Mouse (Mus musculus): ENCODE measurements around the gene Etaa1.
"Not testable (repeated sequence)": the region's sequence is repeated elsewhere in the genome, so short reads cannot be mapped to it uniquely, and the experiment has no call there.

Etaa1 gene

DNA sequence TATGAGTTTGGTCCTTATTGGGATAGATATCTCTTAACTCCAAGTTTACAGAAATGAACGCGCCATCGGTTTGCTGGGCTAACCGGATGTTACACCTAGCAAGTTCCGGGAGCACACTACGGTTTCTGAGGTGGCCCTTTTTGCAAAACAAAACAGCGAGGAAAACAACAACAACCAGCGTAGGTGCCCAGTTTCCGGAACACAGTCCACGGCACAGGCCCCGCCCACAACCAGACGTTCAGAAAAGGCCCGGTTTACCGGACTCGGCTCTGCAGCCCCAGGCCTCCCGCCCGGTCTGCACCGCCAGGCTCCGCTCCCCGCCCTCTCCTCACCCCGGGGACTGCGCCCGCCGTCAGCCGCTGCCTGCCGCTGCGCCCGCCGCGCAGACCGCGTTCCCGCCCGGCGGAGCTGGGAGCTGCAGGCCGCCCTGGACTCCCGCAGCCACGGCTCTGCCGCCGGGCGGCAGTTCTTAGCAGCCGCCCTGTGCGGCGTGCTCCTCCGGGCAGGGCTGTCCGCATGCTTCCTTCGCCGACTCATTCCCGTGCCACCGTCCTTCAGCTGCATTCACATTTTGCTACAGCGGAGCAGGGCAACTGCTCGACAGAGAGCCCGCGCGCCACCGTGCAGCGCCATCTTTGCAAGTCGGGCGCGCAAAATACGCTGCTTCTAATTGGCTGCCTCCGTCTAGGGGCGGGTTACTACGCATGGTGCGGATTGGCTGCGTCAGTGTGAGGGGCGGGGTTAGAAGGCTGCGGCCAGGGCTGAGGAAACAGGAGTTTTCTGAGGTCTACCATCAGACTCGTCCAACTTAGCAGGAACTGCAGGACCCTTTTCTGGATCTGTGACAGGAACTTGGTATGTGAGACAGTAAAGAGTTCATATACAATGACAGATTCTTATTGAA is at the start of gene Etaa1:
TSS of gene Etaa1 (minus strand) at position 645 of the 904 bp plus-strand sequence.
- peak; percentile 91 for DNase-seq (ENCODE audit: low spot score)

DNA sequence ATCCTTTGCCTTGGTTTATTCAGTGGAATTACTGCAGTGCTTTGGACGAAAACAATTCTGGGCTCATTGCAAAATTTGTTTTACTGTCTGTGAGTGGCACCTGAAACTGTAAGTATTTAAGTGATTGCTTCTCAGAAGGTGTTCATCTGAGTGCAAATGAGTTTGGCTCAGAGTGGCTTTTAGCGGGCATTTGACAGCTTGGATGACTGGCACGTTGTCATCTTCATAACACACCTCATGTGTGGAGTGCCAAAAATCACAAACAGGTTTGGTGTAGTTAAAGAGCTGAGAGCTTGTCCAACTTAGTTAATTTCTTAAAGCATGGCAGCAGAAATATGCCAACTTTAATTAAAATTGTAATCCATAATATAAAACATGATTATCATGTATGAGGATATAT is 40.5 kb upstream of the Etaa1 start:
- DNase-seq (ENCODE audit: low spot score): no peak

DNA sequence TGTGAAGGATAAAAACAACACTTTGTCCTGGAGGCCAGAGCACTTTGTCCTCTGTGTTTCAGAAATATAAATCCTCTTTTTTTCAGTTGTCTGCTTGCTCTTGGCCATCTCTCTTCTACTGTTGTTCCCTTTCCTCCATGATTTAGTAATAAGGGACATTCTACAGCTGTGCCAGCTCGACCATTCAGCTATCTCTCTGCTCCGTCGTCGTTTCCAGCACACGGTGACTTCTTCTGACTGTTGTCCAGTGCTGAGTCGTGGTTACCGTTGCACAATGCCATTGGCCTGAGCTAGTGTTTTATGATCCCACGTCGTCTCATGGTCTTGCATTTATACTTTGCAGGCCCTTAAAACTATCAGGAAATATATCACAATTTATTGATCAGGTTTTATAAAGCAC is 38.6 kb upstream of the Etaa1 start:
- DNase-seq (ENCODE audit: low spot score): no peak

DNA sequence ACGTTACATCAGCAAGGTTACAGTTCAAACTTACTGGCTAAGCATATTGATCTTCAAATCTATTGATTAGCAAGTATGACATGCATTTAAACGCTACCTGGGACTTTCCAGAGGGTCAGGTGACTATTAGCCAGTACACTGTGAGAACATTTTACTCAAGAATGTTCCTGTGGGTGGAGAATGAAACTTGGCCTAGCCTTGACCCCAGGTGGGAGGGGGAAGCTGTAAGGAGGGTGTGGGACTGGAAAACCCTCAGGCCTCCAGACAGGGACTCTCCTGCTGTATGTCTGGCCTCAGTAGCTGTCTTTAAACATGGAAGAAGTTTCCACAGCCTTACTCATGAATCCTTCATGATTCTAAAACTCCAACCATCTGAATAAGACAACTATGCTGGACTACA is 29.7 kb upstream of the Etaa1 start:
- no peak for DNase-seq (ENCODE audit: low spot score)

DNA sequence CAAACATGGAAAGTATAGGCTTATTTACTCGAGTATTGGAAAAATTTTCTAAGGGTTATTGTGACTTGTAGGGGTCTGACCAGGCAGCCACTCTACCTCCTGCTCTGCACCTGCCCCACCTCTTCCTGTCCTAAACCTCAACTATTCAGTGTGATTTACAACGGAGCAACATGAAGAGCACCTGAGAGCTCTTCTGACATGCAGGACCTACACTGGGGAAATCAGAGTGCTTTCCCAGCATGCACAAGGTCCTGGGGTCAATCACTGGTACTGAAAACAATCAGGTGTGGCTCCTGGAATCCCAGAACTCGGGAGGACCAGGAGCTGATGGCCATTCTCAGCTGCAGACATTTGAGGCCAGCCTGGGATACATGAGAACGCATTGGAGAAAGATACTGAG is 27.6 kb upstream of the Etaa1 start:
- no peak for DNase-seq (ENCODE audit: low spot score)

DNA sequence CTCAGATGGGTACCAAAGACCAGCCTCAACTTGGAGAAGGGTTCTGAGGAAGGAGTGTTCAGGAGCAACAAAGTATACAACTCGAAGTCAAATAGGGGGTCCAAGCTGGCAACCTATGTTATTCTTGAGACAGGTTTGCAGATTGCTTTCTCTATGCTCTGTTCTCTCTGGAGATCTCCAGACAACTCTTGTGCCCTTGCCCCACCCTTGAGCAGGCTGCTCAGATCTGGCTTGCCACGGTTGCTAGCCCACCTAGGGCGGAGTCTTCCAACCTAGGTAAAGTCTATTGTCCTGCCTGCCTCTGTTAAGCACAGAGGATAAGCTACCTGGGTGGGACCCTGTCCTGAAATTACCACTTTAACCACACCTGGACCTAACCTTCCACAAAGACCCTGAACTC is 21.9 kb upstream of the Etaa1 start:
- DNase-seq (ENCODE audit: low spot score): no peak

DNA sequence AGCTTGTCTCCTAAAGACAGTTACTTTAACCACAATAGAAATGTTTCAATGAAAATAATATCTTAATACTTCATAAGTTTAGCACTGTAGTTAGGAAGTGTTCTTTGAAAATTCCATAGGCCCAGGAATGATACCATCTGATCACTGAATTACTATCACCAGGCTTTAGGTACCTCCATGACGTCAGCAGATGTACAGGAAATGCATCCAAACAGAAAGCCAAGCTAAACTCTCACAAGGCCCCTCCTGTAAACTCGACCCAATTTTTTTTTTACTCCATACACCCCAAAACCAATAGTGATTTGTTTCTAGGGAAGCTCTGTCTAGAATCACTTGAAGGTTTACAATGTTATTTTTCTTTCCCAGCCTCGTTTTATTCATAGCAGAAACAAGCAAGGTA is 884 bp downstream of the Etaa1 start:
- DNase-seq (ENCODE audit: low spot score): no peak

DNA sequence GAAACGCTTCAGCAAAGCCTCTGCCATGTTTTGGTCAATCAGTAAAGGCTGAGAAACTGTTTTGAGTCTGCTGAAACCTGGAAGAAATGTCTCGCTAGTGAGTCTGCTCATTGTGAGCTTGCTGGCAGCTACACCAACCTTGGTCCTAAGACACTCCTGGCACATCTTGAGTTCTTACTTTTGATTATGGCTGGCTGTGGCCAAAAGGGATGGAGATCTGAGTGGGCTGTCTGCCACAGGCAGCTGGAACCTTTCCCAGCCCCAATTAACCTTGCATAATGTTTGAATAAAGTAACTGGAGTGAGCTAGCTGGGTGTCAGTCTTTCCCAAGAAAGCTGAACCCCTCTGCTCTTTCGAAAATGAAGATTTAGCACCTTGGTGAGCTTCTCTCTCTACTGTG is 2.3 kb downstream of the Etaa1 start:
- no peak for DNase-seq (ENCODE audit: low spot score)

DNA sequence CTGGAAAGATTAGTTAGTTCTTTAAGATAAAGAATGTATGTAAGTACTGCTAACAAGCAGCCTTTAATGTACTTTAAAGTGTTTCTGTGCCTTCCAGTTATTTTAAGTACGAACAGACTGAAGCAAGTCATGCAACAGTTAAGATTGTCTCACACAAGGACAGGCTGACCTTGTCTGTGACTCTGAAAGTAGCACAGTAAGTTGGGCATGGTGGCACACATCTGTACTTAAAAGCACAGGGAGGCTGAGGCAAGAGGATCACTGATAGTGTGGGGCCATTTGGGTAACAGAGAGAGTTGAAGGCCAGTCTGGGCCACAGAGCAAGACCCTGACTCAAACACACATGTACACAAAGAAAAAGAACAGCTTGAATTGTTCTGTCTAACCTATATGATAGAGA is 14.5 kb downstream of the Etaa1 start:
- DNase-seq (ENCODE audit: low spot score): no peak

DNA sequence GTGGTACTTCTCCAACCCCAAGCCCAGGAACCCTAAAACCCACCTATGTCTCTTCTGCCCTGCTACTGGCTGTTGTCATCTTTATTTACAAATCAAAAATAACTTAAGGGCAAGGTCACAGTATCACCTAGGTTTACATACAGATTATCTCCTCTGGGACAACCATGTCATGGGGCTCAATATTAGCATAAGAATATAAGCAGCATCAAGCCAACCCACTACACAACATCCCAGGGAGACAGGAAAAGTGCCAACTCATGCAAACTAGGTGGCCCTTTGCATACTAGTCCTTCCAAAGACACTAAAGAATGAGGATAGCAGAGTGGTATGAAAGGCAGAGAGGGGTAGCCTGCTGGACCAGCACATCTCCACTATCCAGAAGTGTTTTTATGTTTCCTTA is 15.7 kb downstream of the Etaa1 start:
- DNase-seq (ENCODE audit: low spot score): no peak

DNA sequence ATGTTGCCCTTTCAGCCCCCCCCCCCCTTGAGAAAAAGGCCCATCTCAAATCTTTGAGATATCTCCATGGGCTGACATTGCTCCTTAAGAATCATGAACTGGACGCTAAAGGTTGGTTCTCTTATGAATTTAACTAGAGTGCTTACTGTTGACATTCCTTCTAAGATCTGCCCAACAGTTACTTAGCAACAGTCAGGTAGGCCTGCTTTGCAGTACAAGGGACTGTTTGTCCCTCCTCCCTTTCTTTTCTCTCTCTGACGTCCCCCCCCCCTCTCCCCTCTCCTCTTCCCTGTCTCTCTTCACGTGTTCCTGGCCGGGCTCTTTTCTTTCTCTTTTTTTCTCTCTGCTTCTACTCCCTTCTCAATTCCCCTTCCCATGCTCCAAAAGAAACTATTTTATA is 35.8 kb downstream of the Etaa1 start:
- DNase-seq (ENCODE audit: low spot score): no peak

DNA sequence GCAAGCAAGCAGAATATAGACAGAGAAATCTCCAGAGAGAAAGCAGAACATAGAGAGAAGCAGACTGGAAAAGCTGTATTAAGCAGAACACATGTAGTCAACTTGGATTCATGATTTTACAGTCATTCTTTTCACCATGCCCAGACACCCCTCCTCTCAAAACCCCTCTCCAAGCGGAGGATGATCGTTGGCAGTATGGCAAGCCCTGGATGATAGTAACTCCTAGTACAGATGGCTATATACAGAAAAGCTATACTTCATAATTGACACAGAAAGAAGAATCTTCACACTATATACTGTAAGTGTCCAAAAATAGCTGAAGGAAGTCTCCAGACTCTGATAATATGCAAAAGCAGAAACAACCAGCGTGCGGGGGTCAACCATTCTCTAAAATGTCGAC is 36.6 kb downstream of the Etaa1 start:
- no peak for DNase-seq (ENCODE audit: low spot score)

DNA sequence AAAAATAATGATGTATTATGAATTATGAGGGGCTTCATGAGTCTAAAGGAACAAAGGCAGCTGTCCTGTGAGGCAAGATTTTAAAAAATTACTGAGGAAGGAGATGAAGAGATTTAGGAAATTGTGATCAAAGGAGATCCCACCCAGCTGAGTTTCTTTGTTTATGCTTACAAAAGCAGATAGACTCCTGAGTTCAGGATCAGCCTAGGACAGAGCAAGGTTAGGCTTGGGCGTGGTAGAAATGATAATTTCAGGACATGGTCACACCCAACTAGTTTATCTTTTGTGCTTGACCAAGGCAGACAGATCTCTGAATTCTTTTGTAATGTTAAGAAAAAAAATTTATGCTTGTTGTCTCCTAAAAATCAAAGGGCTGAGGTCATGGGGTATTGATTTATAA is 37.2 kb downstream of the Etaa1 start:
- DNase-seq (ENCODE audit: low spot score): no peak

DNA sequence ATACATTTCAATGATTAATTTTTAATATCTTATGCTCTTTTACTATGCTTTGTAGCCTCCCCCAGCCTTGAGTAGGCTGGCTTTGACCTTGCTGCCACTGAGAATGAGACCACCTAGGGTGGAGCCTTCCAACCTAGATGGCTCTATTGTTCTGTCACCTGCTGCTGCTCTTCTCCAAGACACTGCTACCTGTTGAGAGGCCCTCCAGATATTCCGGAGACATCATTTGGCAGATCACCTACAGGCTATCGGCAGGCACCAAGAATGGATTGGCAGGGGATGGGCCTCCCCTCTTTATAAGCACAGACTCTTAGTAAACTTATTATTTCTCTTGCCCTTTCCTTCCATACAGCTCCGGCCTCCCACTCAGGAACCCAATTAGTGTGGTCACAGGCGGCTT is 52.7 kb downstream of the Etaa1 start:
- DNase-seq (ENCODE audit: low spot score): not testable (repeated sequence)

Data from ovary, postnatal 36 days (tissue).